ENCODE assay signal across 12 mouse cellular contexts in the genomic region with DNA sequence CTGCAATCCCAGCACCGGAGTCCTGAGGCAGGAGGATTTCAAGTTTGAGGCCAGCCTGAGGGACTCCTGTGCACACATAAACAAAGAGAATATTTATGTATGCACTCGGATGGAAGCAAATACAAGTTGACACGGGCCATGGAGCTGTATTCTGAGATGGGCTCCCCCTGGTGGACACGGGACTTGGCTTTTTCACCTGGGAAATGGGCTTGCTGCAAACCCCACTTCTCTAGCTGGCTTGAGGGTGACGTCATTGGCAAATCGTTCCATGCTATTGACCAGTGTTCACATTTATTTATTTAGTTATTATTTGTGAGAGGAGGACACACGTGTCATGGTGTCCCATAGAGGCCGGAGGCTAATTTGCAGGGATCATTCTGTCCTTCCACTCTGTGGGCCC. TPM values are rescaled to one million over a fixed set of nuclear protein-coding genes. Genes with fewer than 3 reads are reported as not detected.
DNase-seq lines count a peak whose midpoint lies in the region; ATAC-seq and TF ChIP-seq lines count a peak whose summit lies in the region.
"Had no signal": no experiment of that assay in that cellular context is flagged by ENCODE, and none has a peak within 500 bp of the region (broad histone marks: within the 10 kb centered on the region; RNA-seq: fewer than 3 reads in every experiment).

No protein-coding gene starts in this region.

- H3K9ac ChIP-seq in hindbrain, postnatal 0 days (replicated peaks; ENCODE audit: low read length): no peak overlapping the region
- H3K9ac ChIP-seq in hindbrain, embryonic 13.5 days: no peak overlapping the region
- no peak overlapping the region for H3K9ac ChIP-seq in kidney, embryonic 14.5 days (ENCODE audit: low read depth, low read length)

- no peaks in the 10 kb centered on the region for H3K9me3 ChIP-seq in hindbrain, postnatal 0 days (ENCODE audit: low read length)
- H3K9me3 ChIP-seq in hindbrain, embryonic 13.5 days: no peaks in the 10 kb centered on the region
- no peaks in the 10 kb centered on the region for H3K9me3 ChIP-seq in kidney, embryonic 14.5 days (ENCODE audit: control insufficient read depth, low read length)
- H3K9me3 ChIP-seq: limb, embryonic 10.5 days had no signal

- H3K4me1 ChIP-seq in hindbrain, postnatal 0 days (ENCODE audit: insufficient read depth, low read length): no peaks in the 10 kb centered on the region
- H3K4me1 ChIP-seq in hindbrain, embryonic 13.5 days (replicated peaks): peaks cover 8% of the 10 kb centered on the region
- no peaks in the 10 kb centered on the region for H3K4me1 ChIP-seq in kidney, embryonic 14.5 days (ENCODE audit: control insufficient read depth, insufficient read depth, low read length)
- H3K4me1 ChIP-seq: limb, embryonic 10.5 days had no signal

- H3K4me3 ChIP-seq in hindbrain, postnatal 0 days (ENCODE audit: low read length): no peak overlapping the region
- no peak overlapping the region for H3K4me3 ChIP-seq in hindbrain, embryonic 13.5 days
- no peak overlapping the region for H3K4me3 ChIP-seq in kidney, embryonic 14.5 days (ENCODE audit: low read length)
- H3K4me3 ChIP-seq: limb, embryonic 10.5 days had no signal

- H3K27ac ChIP-seq in hindbrain, postnatal 0 days: no peak overlapping the region
- H3K27ac ChIP-seq in hindbrain, embryonic 13.5 days: no peak overlapping the region
- H3K27ac ChIP-seq in kidney, embryonic 14.5 days (ENCODE audit: low read depth, low read length): no peak overlapping the region
- H3K27ac ChIP-seq: limb, embryonic 10.5 days had no signal

- DNase-seq in hindbrain, postnatal 0 days (ENCODE audit: low spot score): no peak
- peak; percentile 15 for DNase-seq in urinary bladder, postnatal 14 days (ENCODE audit: low spot score)
- no peak for DNase-seq in urinary bladder, postnatal 4 days (ENCODE audit: low spot score in 2 of 2)
- no peak for DNase-seq in right cerebral cortex, postnatal 4 days
- DNase-seq in gastrocnemius, adult 8-10 months (ENCODE audit: low spot score in 2 of 2): no peak
- DNase-seq in right cerebral cortex, adult 2 months (ENCODE audit: low spot score in 2 of 2): no peak

- WGBS in hindbrain, postnatal 0 days: 73% methylated on average over 8 of the region's 8 CpGs
- 70% methylated on average over 8 of the region's 8 CpGs for WGBS in hindbrain, embryonic 13.5 days
- 71% methylated on average over 8 of the region's 8 CpGs for WGBS in kidney, embryonic 14.5 days

- peak; percentile 33; the same call in 1 of the 2 replicates for TF ChIP-seq CTCF in hindbrain, postnatal 0 days (IDR thresholded peaks at IDR 0.05; ENCODE audit: low read depth)

- no peak overlapping the region for H3K4me2 ChIP-seq in hindbrain, postnatal 0 days (ENCODE audit: low read depth, low read length)
- H3K4me2 ChIP-seq in hindbrain, embryonic 13.5 days: no peak overlapping the region
- H3K4me2 ChIP-seq in kidney, embryonic 14.5 days (replicated peaks; ENCODE audit: low read depth, low read length): no peak overlapping the region

- H3K36me3 ChIP-seq in hindbrain, postnatal 0 days (ENCODE audit: insufficient read depth, low read length): no peaks in the 10 kb centered on the region
- no peaks in the 10 kb centered on the region for H3K36me3 ChIP-seq in hindbrain, embryonic 13.5 days
- H3K36me3 ChIP-seq in kidney, embryonic 14.5 days (ENCODE audit: control insufficient read depth, insufficient read depth, low read length): no peaks in the 10 kb centered on the region
- H3K36me3 ChIP-seq: limb, embryonic 10.5 days had no signal

- ATAC-seq in hindbrain, postnatal 0 days: no peak
- ATAC-seq in hindbrain, embryonic 13.5 days (ENCODE audit: low FRiP score): no peak
- ATAC-seq in kidney, embryonic 14.5 days (ENCODE audit: low FRiP score, low TSS enrichment): 0 out of 2 replicates have a peak, but pooled peaks have one; percentile 13

- no peaks in the 10 kb centered on the region for H3K27me3 ChIP-seq in hindbrain, postnatal 0 days (ENCODE audit: insufficient read depth, low read length)
- no peaks in the 10 kb centered on the region for H3K27me3 ChIP-seq in hindbrain, embryonic 13.5 days
- H3K27me3 ChIP-seq in kidney, embryonic 14.5 days (ENCODE audit: control insufficient read depth, insufficient read depth, low read length): no peaks in the 10 kb centered on the region

RNA-seq across cellular contexts. Expression of gene Lbp, which starts 10.1 kb away (rescaled TPM):
- total RNA-seq in hindbrain, postnatal 0 days (2014; rRNA removed): 6.0 and 10.4 TPM in 2 replicates
- 10.3 and 13.2 TPM in 2 replicates for polyA plus RNA-seq in hindbrain, postnatal 0 days (2015; fragmentation: Nextera tagmentation; extraction: Ambion mirVana)
- polyA plus RNA-seq in hindbrain, embryonic 13.5 days (2015; fragmentation: Nextera tagmentation; extraction: Ambion mirVana): 2.6 and 2.8 TPM in 2 replicates
- 26.4 and 30.9 TPM in 2 replicates for polyA plus RNA-seq in kidney, embryonic 14.5 days (2014; fragmentation: Nextera tagmentation; extraction: Ambion mirVana)
- total RNA-seq in gastrocnemius, adult 8-10 months (2022): 1 to 10 TPM; 2.0 to 8.9 (median 6.4) TPM

RNA-seq across cellular contexts. Expression of gene Bpi, which starts 58.5 kb away (rescaled TPM):
- total RNA-seq in hindbrain, postnatal 0 days (2014; rRNA removed): not detected in 2 replicates
- polyA plus RNA-seq in hindbrain, postnatal 0 days (2015; fragmentation: Nextera tagmentation; extraction: Ambion mirVana): not detected in 2 replicates
- not detected in 2 replicates for polyA plus RNA-seq in hindbrain, embryonic 13.5 days (2015; fragmentation: Nextera tagmentation; extraction: Ambion mirVana)
- 0.19 TPM in 1 of 2 replicates, not detected in the other for polyA plus RNA-seq in kidney, embryonic 14.5 days (2014; fragmentation: Nextera tagmentation; extraction: Ambion mirVana)
- not detected for total RNA-seq in gastrocnemius, adult 8-10 months (2022)
- total RNA-seq: adrenal gland, postnatal 25 days had no signal
- polyA plus RNA-seq: heart, postnatal 0 days; limb, embryonic 10.5 days; neural tube, embryonic 11.5 days had no signal

RNA-seq across cellular contexts. Expression of gene Snhg11, which starts 59.1 kb away (rescaled TPM):
- 134 and 169 TPM in 2 replicates for total RNA-seq in hindbrain, postnatal 0 days (2014; rRNA removed)
- 521 and 663 TPM in 2 replicates for polyA plus RNA-seq in hindbrain, postnatal 0 days (2015; fragmentation: Nextera tagmentation; extraction: Ambion mirVana)
- polyA plus RNA-seq in hindbrain, embryonic 13.5 days (2015; fragmentation: Nextera tagmentation; extraction: Ambion mirVana): 518 and 582 TPM in 2 replicates
- 4.5 and 8.5 TPM in 2 replicates for polyA plus RNA-seq in kidney, embryonic 14.5 days (2014; fragmentation: Nextera tagmentation; extraction: Ambion mirVana)
- total RNA-seq in gastrocnemius, adult 8-10 months (2022): under 1 TPM; 0.15 to 0.39 (median 0.26) TPM

Comparison
In these comparisons a context has a peak if more than half of its experiments do, and no peak if none do; other contexts are left out.
1. RNA of gene Snhg11, which starts 59.1 kb away (polyA plus RNA-seq): 521 to 663 TPM in hindbrain, postnatal 0 days and 518 to 582 TPM in hindbrain, embryonic 13.5 days; 4.5 to 8.5 TPM in kidney, embryonic 14.5 days; every median in the first group is over 10 times any median in the second.